Mouse (Mus musculus): Measurements from ENCODE around the gene Nploc4.
"Not testable (repeated sequence)": the region's sequence is repeated elsewhere in the genome, so short reads cannot be mapped to it uniquely, and the experiment has no call there.

Gene Nploc4

DNA sequence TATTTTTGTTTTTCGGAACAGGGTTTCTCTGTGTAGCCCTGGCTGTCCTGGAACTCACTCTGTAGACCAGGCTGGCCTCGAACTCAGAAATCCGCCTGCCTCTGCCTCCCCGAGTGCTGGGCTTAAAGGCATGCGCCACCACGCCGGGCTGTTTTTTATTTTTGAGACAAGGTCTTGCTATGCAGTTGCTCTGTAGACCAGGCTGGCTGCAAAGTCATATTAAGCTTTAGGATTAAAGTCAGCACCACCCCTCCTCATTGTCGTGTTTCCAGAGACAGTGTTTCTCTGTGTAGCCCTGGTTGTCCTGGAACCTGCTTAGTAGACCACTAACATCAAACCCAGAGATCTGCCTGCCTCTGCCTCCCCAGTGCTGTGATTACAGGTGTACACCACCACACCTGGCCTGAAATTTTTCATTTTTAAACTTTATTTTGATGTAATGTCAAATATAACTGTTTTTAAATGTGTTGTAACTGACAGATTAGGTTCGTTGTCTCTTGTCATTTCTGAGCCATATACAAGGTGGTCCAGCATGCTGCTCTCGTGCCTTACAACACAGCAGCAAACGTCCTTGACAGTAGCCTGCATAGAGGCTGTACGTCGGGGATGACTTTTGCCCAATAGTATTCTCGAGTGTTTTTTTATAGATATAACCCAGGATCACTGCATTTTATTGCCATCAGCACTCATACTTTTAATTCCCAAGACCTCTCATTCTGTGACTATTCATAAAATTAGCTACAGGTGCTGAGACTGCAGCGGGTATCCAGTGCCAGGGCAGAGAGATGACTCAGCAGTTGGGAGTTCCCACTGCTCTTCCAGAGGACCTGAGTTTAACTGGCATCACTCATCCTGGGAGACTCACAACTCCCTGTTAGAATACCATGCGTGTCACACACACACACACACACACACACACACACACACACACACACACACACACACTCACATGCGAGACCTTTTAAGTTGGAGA is 82.9 kb downstream of the Nploc4 start:
- DNase-seq (ENCODE audit: low spot score): peak; percentile 32

DNA sequence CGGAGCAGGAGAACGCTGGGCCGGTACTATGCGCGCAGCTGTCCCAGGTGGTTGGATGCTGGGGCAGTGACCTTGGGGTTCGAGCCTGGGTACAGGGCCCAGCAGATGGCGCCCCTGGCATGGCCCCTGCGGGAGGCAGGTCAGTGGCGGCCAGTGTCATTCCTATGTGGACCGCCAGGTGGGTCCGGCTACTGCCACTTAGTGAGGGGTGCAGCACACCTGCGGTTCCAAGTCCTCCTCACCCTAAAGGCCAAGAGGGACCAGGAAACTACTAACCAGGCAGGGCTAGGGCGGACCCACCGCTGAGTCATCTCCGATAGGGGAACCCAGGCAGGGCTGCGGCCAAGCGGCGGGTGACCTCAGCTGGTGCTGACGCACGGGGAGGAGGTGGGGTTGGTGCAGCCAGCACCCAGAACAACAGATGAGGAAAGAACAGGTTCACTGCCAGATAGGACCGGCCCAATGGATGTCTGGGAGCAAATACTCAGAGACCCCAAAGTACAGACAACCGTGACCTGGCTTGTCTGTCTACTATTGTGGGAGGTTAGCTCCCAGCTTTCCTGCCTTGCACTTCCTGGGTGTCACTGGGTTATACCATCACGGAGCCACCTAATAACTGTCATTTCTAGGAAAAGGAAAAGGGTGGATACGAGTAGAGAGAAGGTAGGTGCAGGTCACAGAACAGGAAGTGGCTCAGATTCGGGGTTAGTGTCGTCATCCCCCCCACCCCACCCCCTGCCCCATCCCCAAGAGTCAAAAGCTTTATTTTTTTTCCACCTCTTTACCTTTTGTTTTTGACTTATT is 83.8 kb downstream of the Nploc4 start:
- DNase-seq (ENCODE audit: low spot score): peak; percentile 94

GRCm38 (mm10) chr11:120352571-120353290 is 84.8 kb downstream of the Nploc4 start:
- peak; percentile 20 for DNase-seq (ENCODE audit: low spot score)

GRCm38 (mm10) chr11:120352093-120352350 is 85.5 kb downstream of the Nploc4 start:
- DNase-seq (ENCODE audit: low spot score): not testable (repeated sequence)

DNA sequence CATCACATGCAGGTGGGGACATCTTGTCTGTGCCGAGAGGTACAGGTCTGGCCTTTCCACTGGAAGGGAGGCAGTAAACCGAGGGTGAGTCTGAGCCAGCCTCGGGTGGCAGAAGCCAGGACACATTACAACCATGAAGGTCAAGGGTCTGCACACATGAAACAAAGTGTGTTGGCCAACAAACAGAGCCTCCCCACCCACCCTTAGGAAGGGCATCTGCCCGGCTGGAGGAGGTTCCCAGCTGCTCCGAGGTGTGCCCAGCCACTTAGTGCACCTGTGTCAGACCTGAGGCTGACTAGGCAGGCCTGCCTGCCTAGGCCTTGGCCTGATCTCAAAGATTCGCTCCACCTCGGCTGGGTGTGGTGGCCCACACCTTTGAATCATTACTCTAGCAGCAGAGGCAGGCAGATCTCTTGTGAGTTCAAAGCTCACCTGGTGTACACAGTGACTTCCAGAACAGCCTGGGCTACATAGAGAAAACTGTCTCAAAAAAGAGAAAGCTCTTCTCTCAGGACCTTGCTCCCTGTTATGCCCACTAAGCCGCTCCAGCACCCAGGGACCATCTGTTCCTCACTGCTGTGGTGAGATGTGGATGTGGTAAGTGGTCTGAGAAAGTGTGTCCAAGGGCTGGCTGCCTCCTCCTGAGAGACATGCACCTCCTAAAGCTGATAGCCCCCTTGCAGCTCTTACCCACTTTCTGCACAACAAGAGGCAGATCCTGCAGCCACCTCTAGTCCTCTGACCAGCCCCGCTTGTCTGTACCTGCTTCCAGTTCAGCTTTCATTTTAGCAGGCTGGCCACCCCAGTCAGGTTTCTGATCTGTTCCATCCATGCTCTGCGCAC is 86.0 kb downstream of the Nploc4 start:
- no peak for DNase-seq (ENCODE audit: low spot score)

DNA sequence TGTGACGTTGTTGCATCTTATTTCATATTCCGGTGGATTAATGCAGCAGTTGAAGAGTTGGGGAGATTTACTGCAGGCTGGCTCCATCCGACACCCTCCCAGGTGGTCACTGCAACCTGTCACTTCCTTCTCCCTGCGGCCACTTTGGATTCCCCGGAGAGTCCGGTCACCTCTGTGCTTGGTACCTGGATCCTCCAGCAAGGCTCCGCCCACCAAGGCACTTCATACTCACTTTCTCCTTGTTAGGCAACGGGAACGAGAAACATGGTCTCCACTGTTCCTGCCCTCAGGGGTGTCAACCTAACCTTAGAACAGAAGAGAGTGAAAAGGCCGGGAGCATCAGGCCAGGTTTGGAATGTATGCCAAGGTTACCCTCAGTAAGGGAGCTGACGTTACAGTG is 86.8 kb downstream of the Nploc4 start:
- no peak for DNase-seq (ENCODE audit: low spot score)

- DNase-seq (ENCODE audit: low spot score): peak; percentile 67
Measured at GRCm38 (mm10) chr11:120349986-120350702, 87.4 kb downstream of the Nploc4 start.

- no peak for DNase-seq (ENCODE audit: low spot score)
Measured at GRCm38 (mm10) chr11:120349371-120349985, 88.0 kb downstream of the Nploc4 start.

DNA sequence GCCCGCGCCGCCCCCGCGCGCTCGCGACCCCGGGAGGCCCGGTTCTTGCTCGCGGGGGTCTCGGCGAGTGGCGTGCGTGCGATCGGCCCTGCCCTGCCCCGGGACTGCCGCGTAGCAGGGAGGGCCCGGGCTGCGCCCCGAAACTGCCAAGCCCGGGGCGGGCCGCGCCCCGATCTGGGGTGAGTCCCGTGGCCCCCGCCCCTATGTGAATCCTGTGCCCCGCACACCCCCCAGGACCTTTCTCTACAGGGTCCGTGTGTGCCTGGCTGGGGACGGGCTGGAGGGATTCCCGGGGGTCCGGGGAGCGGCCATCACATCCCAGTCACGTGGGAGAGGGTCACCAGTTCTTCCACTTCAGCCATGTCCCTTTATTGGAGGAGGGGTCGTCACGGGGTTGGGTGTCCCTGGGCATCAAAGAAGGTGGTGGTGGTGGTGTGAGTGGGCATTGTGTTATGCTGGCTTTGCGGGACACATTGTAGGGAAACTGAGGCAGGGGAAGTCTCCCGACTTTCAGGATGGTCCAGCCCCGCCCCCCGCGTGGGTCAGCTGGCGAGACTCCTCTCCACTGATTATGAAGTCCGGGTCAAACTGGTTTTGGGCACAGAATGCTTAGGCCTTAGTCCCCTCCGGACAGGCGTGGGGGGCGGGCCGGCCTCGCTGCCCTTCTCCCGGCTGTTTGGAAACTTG is 88.7 kb downstream of the Nploc4 start:
- no peak for DNase-seq (ENCODE audit: low spot score)

DNA sequence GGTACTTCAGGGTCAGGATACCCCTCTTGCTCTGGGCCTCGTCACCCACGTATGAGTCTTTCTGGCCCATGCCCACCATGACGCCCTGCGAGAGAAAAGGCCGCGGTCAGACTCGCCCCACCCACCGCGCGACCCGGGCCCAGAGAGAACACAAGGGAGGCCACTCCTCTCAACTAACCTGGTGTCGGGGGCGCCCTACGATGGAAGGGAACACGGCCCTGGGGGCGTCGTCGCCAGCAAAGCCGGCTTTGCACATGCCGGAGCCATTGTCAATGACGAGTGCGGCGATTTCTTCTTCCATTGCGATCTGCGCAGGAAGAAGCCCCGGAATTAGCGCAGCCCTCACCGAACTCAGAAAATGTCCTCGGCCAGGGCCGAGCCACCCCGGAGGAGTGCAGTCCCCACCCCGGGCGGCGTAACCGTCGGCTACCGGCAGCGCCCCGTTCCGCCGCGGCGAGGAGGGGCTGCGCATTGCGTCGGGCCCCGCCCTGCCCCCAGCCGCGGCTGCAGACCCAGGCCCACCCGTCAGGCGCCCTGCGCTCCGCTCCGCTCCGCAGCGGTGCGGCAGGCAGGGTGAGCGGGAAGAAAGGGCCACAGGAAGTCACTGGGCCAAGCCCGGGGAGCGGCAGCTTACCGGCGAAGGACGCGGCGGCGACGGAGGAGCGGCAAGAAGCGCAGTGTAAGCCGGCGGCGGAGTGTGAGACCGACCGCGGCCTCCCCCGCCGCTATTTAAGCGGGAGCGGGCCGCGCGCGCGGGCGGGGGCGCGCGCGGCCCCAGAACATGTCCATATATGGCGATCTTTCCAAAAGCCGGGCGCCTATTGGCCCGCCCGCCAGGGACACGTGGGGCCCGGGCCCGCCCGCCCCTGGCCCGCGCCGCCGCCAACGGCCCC is 89.5 kb downstream of the Nploc4 start, which contains the start of gene Actg1:
Actg1 (minus strand) TSS at position 752 of the 893 bp plus-strand sequence.
- DNase-seq (ENCODE audit: low spot score): peak; percentile 82

- peak; percentile 62 for DNase-seq (ENCODE audit: low spot score)
Measured at GRCm38 (mm10) chr11:120347301-120347700, 90.2 kb downstream of the Nploc4 start.

GRCm38 (mm10) chr11:120346383-120347034 is 91.0 kb downstream of the Nploc4 start:
- DNase-seq (ENCODE audit: low spot score): not testable (repeated sequence)

DNA sequence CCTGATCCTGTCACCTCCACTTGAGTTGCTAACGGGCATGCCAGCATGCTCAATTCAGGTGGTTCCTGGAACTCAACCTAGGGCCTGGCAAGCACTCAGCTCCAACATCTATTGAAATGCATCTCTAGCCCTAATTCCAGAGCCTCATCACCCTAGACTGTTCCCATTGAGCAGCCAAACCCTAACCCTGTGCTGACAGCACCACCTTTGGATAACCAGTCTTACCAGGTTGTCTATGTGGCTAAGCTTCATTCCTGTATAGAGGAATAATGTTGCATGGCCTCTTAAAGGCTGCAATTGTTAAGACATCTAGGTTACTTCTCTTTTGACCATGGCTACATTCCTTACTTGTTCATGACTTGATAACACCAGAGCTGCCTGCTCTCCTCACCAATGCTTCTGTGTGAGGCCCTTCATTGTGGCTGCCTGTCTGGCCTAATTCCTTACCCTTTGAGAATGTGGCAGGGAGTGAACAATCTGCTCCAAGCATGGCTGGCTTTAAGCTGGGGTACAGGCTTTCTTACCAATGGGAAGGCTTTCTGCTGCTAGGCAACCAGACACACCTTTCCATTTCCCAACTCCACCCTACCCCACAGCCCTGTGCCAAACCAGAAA is 92.3 kb downstream of the Nploc4 start:
- DNase-seq (ENCODE audit: low spot score): no peak

- DNase-seq (ENCODE audit: low spot score): no peak
Measured at GRCm38 (mm10) chr11:120344310-120344920, 93.1 kb downstream of the Nploc4 start.

GRCm38 (mm10) chr11:120343519-120344309 is 93.8 kb downstream of the Nploc4 start:
- DNase-seq (ENCODE audit: low spot score): no peak

GRCm38 (mm10) chr11:120342656-120343160 is 94.8 kb downstream of the Nploc4 start:
- DNase-seq (ENCODE audit: low spot score): no peak
